Mouse (Mus musculus) liver (tissue): ENCODE data around the gene Notch1.
A peak's percentile ranks its signal among the peaks of the same experiment; 100 is the strongest.

Source experiments
- DNase-seq: peaks from one replicate; pipeline ENCODE4 v3.0.0-alpha.2; 2020; ENCODE audit warnings: mixed read lengths

Gene Notch1

GRCm38 (mm10) chr2:26477911-26478310 lies 38.6 kb downstream of the Notch1 start:
- DNase-seq, result no peak

GRCm38 (mm10) chr2:26475505-26476430 lies 40.7 kb downstream of the Notch1 start:
- no peak for DNase-seq

DNA sequence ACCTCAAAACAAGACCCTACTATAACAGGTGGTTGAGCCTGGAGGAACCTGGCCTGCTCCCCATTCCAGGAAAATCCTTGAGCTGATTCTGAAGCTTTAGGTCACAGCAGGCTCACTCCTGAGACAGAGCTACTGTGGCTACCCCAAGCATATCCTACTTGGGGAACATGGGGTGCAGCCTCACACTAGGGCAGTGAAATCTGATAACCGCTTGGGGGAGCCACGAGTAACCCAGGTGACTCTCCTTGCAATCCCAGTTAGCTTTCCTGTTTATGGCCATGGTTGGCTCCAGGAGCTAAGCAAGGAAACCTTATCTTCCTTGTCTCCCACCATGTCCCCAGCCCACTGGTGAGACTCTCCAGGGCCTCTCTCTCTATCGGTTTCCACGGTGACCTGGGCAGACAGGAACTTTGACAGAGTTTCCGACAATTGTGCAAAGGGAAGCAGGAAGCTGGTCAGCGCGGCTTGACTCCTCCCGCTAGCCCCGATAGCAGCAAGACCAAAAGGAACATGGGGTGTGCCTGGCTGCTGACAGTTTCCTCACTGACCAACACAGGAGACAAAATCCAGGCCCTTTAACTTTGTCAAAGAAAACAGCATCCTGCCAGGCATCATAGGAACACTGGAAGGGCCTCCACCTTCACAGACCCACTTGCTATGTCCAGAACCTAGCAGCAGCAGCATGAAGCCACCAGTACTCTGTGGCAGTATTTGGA lies 41.5 kb downstream of the Notch1 start:
- peak; percentile 47 for DNase-seq

- DNase-seq, result no peak
Measured at GRCm38 (mm10) chr2:26472312-26473090, 44.0 kb downstream of the Notch1 start.

DNA sequence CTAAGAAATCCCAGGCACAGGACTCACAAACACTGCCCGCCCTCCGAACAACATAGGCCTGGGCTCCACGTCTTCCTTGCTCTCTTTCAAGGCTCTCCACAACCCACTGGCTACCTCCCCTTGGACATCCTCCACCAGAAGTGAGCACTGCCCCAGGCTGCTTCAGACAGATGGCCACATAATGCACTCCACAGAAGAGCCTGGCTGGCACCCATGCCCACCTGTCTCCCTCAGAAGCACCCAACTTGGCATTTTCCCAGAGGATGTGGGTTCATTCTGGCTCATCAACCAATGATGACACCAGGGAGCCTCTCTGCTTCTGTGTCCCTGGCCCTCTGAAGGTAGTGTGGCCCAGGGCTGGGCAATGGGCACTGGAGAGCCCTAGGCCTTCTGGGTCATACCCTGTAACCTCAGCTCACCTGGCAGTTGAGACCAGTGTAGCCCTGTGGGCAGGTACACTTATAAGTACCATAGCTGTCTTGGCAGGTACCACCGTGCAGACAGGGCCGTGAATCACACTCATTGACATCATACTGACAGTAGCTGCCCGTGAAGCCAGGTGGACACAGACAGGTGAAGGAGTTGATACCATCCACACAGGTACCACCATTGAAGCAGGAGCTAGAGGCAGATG lies 44.7 kb downstream of the Notch1 start:
- DNase-seq, result no peak

DNA sequence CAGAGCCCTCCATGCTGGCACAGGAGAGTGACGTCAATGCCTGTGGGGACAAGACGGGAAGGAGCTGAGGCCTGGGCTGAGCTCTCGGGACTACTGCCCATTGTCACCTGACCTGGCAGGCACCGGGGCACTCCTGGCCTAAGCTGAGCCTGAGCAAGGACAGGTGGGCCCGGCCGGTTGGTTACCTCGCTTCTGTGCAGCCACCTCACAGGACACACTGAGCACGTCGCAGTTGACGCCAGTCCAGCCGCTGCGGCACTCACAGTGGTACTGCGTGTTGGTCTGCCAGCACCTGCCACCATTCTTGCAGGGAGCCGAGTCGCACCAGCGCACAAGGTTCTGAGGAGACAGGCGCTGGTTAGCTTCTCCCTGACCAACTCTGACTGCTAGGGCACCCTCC lies 45.5 kb downstream of the Notch1 start:
- no peak for DNase-seq

- no peak for DNase-seq
Measured at GRCm38 (mm10) chr2:26468376-26468775, 48.1 kb downstream of the Notch1 start.

- no peak for DNase-seq
Measured at GRCm38 (mm10) chr2:26463412-26463811, 53.1 kb downstream of the Notch1 start.

- DNase-seq, result no peak
Measured at GRCm38 (mm10) chr2:26462980-26463379, 53.5 kb downstream of the Notch1 start.

GRCm38 (mm10) chr2:26461667-26462066 lies 54.8 kb downstream of the Notch1 start:
- no peak for DNase-seq

DNA sequence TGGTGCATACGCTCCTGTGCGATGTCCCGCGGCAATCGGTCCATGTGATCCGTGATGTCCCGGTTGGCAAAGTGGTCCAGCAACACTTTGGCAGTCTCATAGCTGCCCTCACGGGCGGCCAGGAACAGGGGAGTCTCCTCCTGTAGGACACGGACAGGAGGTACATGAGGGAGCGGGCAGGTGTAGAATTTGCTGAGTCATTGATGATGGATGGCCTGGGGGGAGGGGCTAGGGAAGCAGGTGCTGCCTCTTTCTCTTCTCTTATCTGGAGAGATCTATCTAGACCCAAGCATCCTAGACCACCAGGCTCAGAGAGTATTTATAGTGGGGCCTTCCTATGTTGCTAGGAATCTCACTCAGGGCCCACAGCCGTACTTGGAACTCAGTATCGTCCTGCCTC lies 55.6 kb downstream of the Notch1 start:
- DNase-seq, result no peak

- DNase-seq, result no peak
Measured at GRCm38 (mm10) chr2:26460097-26460646, 56.3 kb downstream of the Notch1 start.

GRCm38 (mm10) chr2:26459478-26459877 lies 57.0 kb downstream of the Notch1 start:
- DNase-seq, result no peak

DNA sequence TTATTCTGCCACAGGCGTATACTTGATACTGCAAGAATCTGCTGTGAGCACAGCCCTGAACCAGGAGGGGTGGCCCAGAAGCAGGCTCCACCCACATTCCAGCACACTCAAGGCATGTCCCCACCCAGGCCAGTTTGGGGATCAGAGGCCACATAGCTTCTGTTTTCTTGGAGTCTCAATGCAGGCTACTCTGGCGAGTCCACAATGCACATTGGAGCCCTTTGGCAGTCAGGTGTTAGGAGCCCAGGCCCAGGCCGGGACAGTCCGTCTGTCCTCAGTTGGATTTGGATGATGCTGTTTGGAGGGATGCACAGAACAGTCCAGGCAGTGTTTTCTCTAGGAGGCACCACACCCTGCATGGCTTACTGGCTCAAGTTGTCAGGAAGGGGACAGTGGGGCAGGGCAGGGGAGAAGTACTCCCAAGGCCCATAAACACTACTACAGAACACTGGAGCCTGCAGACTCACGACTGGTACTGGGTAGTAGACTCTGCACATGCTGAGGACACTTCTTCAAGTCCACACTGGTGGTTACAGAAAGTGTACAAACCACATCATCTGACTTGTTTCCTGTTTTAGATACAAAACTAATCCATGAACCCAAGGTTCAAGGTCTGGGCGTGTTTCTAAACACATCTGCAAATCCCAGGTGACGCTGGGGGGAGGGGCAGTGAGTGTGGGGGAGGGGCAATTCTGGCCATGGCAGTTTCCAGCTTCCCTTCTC lies 57.9 kb downstream of the Notch1 start:
- peak; percentile 44 for DNase-seq

- peak; percentile 71 for DNase-seq
Measured at GRCm38 (mm10) chr2:26449121-26450060, 67.1 kb downstream of the Notch1 start.

- DNase-seq, result no peak
Measured at GRCm38 (mm10) chr2:26447451-26447850, 69.0 kb downstream of the Notch1 start.

- DNase-seq, result no peak
Measured at GRCm38 (mm10) chr2:26446671-26447070, 69.8 kb downstream of the Notch1 start.

DNA sequence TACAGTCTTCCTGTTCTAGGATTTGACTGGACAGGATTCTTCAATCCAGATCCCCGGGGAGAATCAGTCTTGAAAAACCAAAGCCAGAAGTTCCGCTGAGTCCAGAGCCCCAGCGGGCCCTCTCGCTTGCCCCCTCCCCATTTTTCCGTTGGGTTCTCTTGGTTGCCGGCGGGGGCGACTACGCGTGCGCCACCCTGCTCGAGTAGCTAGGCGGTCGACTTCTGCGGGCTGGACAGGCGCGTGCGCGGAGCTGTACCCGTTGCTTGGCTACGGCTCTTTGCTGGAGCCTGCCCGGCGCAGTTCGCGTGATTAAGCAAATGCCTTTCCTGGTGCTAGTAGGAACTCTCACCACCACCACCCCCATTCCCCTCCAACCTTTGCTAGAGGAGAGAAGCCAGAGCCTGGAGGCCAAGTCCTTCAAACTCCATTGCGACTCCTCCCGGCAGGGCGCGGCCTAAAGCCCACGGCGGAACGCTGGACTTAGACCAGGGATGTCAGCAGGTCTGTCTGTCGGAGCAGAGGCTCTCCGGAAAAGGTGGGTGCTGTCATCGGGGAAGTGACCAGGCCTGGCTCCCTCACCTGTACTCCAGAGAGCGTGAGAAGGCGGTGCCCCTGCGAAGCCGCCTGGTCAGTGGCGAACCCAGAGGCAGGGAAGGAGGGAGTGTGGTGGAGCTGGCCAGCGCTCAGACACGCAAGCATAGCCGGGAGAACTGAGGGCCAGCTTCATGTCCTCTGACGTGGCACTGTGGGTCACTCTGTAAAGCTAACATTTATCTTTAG lies 70.6 kb downstream of the Notch1 start:
- DNase-seq, result peak; percentile 91

- DNase-seq, result peak; percentile 100
Measured at GRCm38 (mm10) chr2:26444946-26445665, 71.4 kb downstream of the Notch1 start, which contains the start of gene Sec16a. Gene Sec16a, minus strand, starts transcription at chr2:26445216.
